Mouse (Mus musculus): Measurements from ENCODE around the gene Ypel3. TPM values are rescaled to one million over a fixed set of nuclear protein-coding genes. Genes with fewer than 3 reads are reported as not detected.

The Ypel3 gene
- polyA plus RNA-seq, 1 experiment, result 181 TPM

GRCm38 (mm10) chr7:126781661-126782370, 5.1 kb downstream of the Ypel3 start:
- DNase-seq (ENCODE audit: low read depth), result no peak
- TF ChIP-seq CTCF (IDR thresholded peaks at IDR 0.05; ENCODE audit: borderline replicate concordance, extremely low read depth, insufficient read depth, insufficient read length), result no peak
- no peak for TF ChIP-seq POLR2A (IDR thresholded peaks at IDR 0.05; ENCODE audit: borderline replicate concordance, extremely low read depth, insufficient read depth, insufficient read length, poor library complexity, severe bottlenecking)

- DNase-seq (ENCODE audit: low read depth), result no peak
- TF ChIP-seq CTCF (IDR thresholded peaks at IDR 0.05; ENCODE audit: borderline replicate concordance, extremely low read depth, insufficient read depth, insufficient read length) (no peak), POLR2A (IDR thresholded peaks at IDR 0.05; ENCODE audit: borderline replicate concordance, extremely low read depth, insufficient read depth, insufficient read length, poor library complexity, severe bottlenecking) (no peak)
Measured at GRCm38 (mm10) chr7:126782693-126783092, 5.9 kb downstream of the Ypel3 start.

- DNase-seq (ENCODE audit: low read depth), result no peak
- TF ChIP-seq POLR2A (IDR thresholded peaks at IDR 0.05; ENCODE audit: borderline replicate concordance, extremely low read depth, insufficient read depth, insufficient read length, poor library complexity, severe bottlenecking) (no peak), CTCF (IDR thresholded peaks at IDR 0.05; ENCODE audit: borderline replicate concordance, extremely low read depth, insufficient read depth, insufficient read length) (no peak)
Measured at GRCm38 (mm10) chr7:126784469-126784868, 7.7 kb downstream of the Ypel3 start.

GRCm38 (mm10) chr7:126785056-126785455, 8.3 kb downstream of the Ypel3 start:
- TF ChIP-seq POLR2A (IDR thresholded peaks at IDR 0.05; ENCODE audit: borderline replicate concordance, extremely low read depth, insufficient read depth, insufficient read length, poor library complexity, severe bottlenecking), result no peak
- no peak for TF ChIP-seq CTCF (IDR thresholded peaks at IDR 0.05; ENCODE audit: borderline replicate concordance, extremely low read depth, insufficient read depth, insufficient read length)
- no peak for DNase-seq (ENCODE audit: low read depth)

GRCm38 (mm10) chr7:126786142-126786541, 9.4 kb downstream of the Ypel3 start:
- TF ChIP-seq POLR2A (IDR thresholded peaks at IDR 0.05; ENCODE audit: borderline replicate concordance, extremely low read depth, insufficient read depth, insufficient read length, poor library complexity, severe bottlenecking) (no peak), CTCF (IDR thresholded peaks at IDR 0.05; ENCODE audit: borderline replicate concordance, extremely low read depth, insufficient read depth, insufficient read length) (no peak)
- DNase-seq (ENCODE audit: low read depth), result no peak

- TF ChIP-seq CTCF (IDR thresholded peaks at IDR 0.05; ENCODE audit: borderline replicate concordance, extremely low read depth, insufficient read depth, insufficient read length) (no peak), POLR2A (IDR thresholded peaks at IDR 0.05; ENCODE audit: borderline replicate concordance, extremely low read depth, insufficient read depth, insufficient read length, poor library complexity, severe bottlenecking) (no peak)
- DNase-seq (ENCODE audit: low read depth), result no peak
Measured at GRCm38 (mm10) chr7:126789141-126789540, 12.4 kb downstream of the Ypel3 start.

GRCm38 (mm10) chr7:126791851-126792720, 15.3 kb downstream of the Ypel3 start, which contains the start of gene Ppp4c:
Gene Ppp4c, minus strand, starts transcription at chr7:126792496.
- TF ChIP-seq POLR2A (IDR thresholded peaks at IDR 0.05; ENCODE audit: borderline replicate concordance, extremely low read depth, insufficient read depth, insufficient read length, poor library complexity, severe bottlenecking) (peak; percentile 64), CTCF (IDR thresholded peaks at IDR 0.05; ENCODE audit: borderline replicate concordance, extremely low read depth, insufficient read depth, insufficient read length) (no peak)
- DNase-seq (ENCODE audit: low read depth), result peak; percentile 99

- no peak for TF ChIP-seq POLR2A (IDR thresholded peaks at IDR 0.05; ENCODE audit: borderline replicate concordance, extremely low read depth, insufficient read depth, insufficient read length, poor library complexity, severe bottlenecking)
- TF ChIP-seq CTCF (IDR thresholded peaks at IDR 0.05; ENCODE audit: borderline replicate concordance, extremely low read depth, insufficient read depth, insufficient read length), result no peak
- DNase-seq (ENCODE audit: low read depth), result no peak
Measured at GRCm38 (mm10) chr7:126792721-126793443, 16.1 kb downstream of the Ypel3 start.

GRCm38 (mm10) chr7:126793456-126794270, 16.9 kb downstream of the Ypel3 start:
- no peak for TF ChIP-seq POLR2A (IDR thresholded peaks at IDR 0.05; ENCODE audit: borderline replicate concordance, extremely low read depth, insufficient read depth, insufficient read length, poor library complexity, severe bottlenecking)
- no peak for TF ChIP-seq CTCF (IDR thresholded peaks at IDR 0.05; ENCODE audit: borderline replicate concordance, extremely low read depth, insufficient read depth, insufficient read length)
- DNase-seq (ENCODE audit: low read depth), result no peak

- TF ChIP-seq CTCF (IDR thresholded peaks at IDR 0.05; ENCODE audit: borderline replicate concordance, extremely low read depth, insufficient read depth, insufficient read length) (no peak), POLR2A (IDR thresholded peaks at IDR 0.05; ENCODE audit: borderline replicate concordance, extremely low read depth, insufficient read depth, insufficient read length, poor library complexity, severe bottlenecking) (no peak)
- no peak for DNase-seq (ENCODE audit: low read depth)
Measured at GRCm38 (mm10) chr7:126794271-126794605, 17.5 kb downstream of the Ypel3 start.

Data from brain, embryonic 14.5 days (tissue).